Mouse (Mus musculus) CH12.LX (cell line): ENCODE measurements around the gene Ralgapb. TPM values are rescaled to one million over a fixed set of nuclear protein-coding genes. Genes with fewer than 3 reads are reported as not detected.

Source experiments
- DNase-seq: peaks from one replicate; pipeline ENCODE4 v3.0.0-alpha.2; 2013; ENCODE audit errors: extremely low read depth
- H3K27ac ChIP-seq: 2 replicates; pipeline ENCODE4 v1.5.1; 2012; ENCODE audit warnings: low read depth, mild to moderate bottlenecking, control low read depth, moderate library complexity; ENCODE audit not compliant: insufficient read depth
- H3K27me3 ChIP-seq: replicated peaks from 2 replicates; pipeline ENCODE3; 2012; ENCODE audit warnings: inconsistent platforms
- H3K36me3 ChIP-seq, 2 experiments: replicated peaks in 1 of 2; 2 replicates each; pipeline versions ENCODE3 to v1.6.1; 2012; ENCODE audit warnings: inconsistent platforms in 1 of 2, low read length in 1 of 2, mild to moderate bottlenecking in 1 of 2, mixed read lengths in 1 of 2, moderate library complexity in 1 of 2; ENCODE audit not compliant: control insufficient read depth in 1 of 2, insufficient read depth in 1 of 2
- H3K4me1 ChIP-seq, 2 experiments: 2 replicates each; pipeline ENCODE4 v1.6.1; 2012; ENCODE audit warnings: inconsistent platforms in 1 of 2, moderate library complexity in 1 of 2; ENCODE audit not compliant: insufficient read depth in 2 of 2, control insufficient read depth in 1 of 2
- H3K4me2 ChIP-seq: 2 replicates; pipeline ENCODE4 v1.6.1; 2012; ENCODE audit warnings: low read depth, mild to moderate bottlenecking, control low read depth; ENCODE audit not compliant: poor library complexity, insufficient read depth, severe bottlenecking
- H3K4me3 ChIP-seq, 3 experiments: fragments of 150-350 bp in 1 of 3; sonication (generic) in 1 of 3; replicated peaks in 1 of 3; 2 replicates each; pipeline versions ENCODE3 to v1.5.1; 2011 to 2012; ENCODE audit warnings: low read depth in 2 of 3, low read length in 2 of 3, mild to moderate bottlenecking in 2 of 3, moderate library complexity in 2 of 3, control low read depth in 1 of 3, improper control_type of control experiment in 1 of 3, inconsistent platforms in 1 of 3, mixed read lengths in 1 of 3; ENCODE audit not compliant: poor library complexity in 1 of 3
- H3K79me2 ChIP-seq: replicated peaks from 2 replicates; pipeline ENCODE4 v1.6.1; 2012; ENCODE audit warnings: mild to moderate bottlenecking, moderate library complexity; ENCODE audit not compliant: control insufficient read depth, poor library complexity, insufficient read depth, severe bottlenecking; ENCODE audit errors: extremely low read depth
- H3K9ac ChIP-seq: 2 replicates; pipeline ENCODE4 v1.6.1; 2012; ENCODE audit warnings: low read depth, mild to moderate bottlenecking, control low read depth, moderate library complexity; ENCODE audit not compliant: insufficient read depth
- H3K9me3 ChIP-seq: replicated peaks from 2 replicates; pipeline ENCODE3; 2012; ENCODE audit warnings: low read length, inconsistent platforms, mixed read lengths
- CHD1 ChIP-seq: IDR thresholded peaks from 2 replicates; pipeline ENCODE4 v1.6.1; 2012; ENCODE audit warnings: low read depth, low read length, improper control_type of control experiment, inconsistent platforms
- CHD2 ChIP-seq: IDR thresholded peaks from 2 replicates; pipeline ENCODE4 v1.6.1; 2011; ENCODE audit warnings: low read length, improper control_type of control experiment
- EP300 ChIP-seq: IDR thresholded peaks from 2 replicates; pipeline ENCODE4 v1.6.1; 2011; ENCODE audit warnings: low read length, improper control_type of control experiment
- ETS1 ChIP-seq: conservative IDR thresholded peaks from 2 replicates; pipeline ENCODE4 v1.6.1; 2012; ENCODE audit warnings: low read depth, mild to moderate bottlenecking, inconsistent platforms, low read length, improper control_type of control experiment, moderate library complexity
- GABPA ChIP-seq: IDR thresholded peaks from 2 replicates; pipeline ENCODE4 v1.6.1; 2012; ENCODE audit warnings: low read depth, low read length, improper control_type of control experiment, inconsistent platforms; ENCODE audit not compliant: insufficient replicate concordance
- HCFC1 ChIP-seq: IDR thresholded peaks from 2 replicates; pipeline ENCODE4 v1.6.1; 2012; ENCODE audit warnings: low read depth, mild to moderate bottlenecking, inconsistent platforms, low read length, improper control_type of control experiment
- IRF4 ChIP-seq: IDR thresholded peaks from 2 replicates; pipeline ENCODE4 v1.6.1; 2014; ENCODE audit warnings: low read depth, mild to moderate bottlenecking, inconsistent platforms, low read length, improper control_type of control experiment
- JUN ChIP-seq: IDR thresholded peaks from 2 replicates; pipeline ENCODE4 v1.6.1; 2011; ENCODE audit warnings: low read depth, mild to moderate bottlenecking, low read length, improper control_type of control experiment, moderate library complexity; ENCODE audit not compliant: insufficient read depth
- JUND ChIP-seq: conservative IDR thresholded peaks from 2 replicates; pipeline ENCODE4 v1.6.1; 2011; ENCODE audit warnings: low read depth, low read length, improper control_type of control experiment
- KAT2A ChIP-seq: IDR thresholded peaks from 2 replicates; pipeline ENCODE4 v1.6.1; 2012; ENCODE audit warnings: low read length, improper control_type of control experiment, inconsistent platforms; ENCODE audit not compliant: insufficient replicate concordance
- MAFK ChIP-seq: IDR thresholded peaks from 2 replicates; pipeline ENCODE4 v1.6.1; 2011; ENCODE audit warnings: low read length, improper control_type of control experiment; ENCODE audit not compliant: insufficient replicate concordance
- MAX ChIP-seq: IDR thresholded peaks from 2 replicates; pipeline ENCODE4 v1.6.1; 2011; ENCODE audit warnings: low read length, improper control_type of control experiment
- MEF2A ChIP-seq: IDR thresholded peaks from 2 replicates; pipeline ENCODE4 v1.6.1; 2014; ENCODE audit warnings: low read depth, mild to moderate bottlenecking, inconsistent platforms, low read length, improper control_type of control experiment, borderline replicate concordance
- MXI1 ChIP-seq: IDR thresholded peaks from 2 replicates; pipeline ENCODE4 v1.6.1; 2011; ENCODE audit warnings: mild to moderate bottlenecking, low read depth, low read length, improper control_type of control experiment
- MYC ChIP-seq: IDR thresholded peaks from 2 replicates; pipeline ENCODE4 v1.6.1; 2011; ENCODE audit warnings: low read depth, mild to moderate bottlenecking, improper control_type of control experiment, low read length
- NELFE ChIP-seq: IDR thresholded peaks from 2 replicates; pipeline ENCODE4 v1.6.1; 2011; ENCODE audit warnings: low read depth, low read length, improper control_type of control experiment
- PAX5 ChIP-seq: IDR thresholded peaks from 2 replicates; pipeline ENCODE4 v1.6.1; 2012; ENCODE audit warnings: low read length, inconsistent platforms, mixed read lengths
- RAD21 ChIP-seq: IDR thresholded peaks from 2 replicates; pipeline ENCODE4 v1.6.1; 2011; ENCODE audit warnings: low read depth, mild to moderate bottlenecking, low read length, improper control_type of control experiment, moderate library complexity
- RCOR1 ChIP-seq: conservative IDR thresholded peaks from 2 replicates; pipeline ENCODE4 v1.6.1; 2012; ENCODE audit warnings: low read depth, mild to moderate bottlenecking, inconsistent platforms, low read length, improper control_type of control experiment
- SMC3 ChIP-seq: IDR thresholded peaks from 2 replicates; pipeline ENCODE4 v1.6.1; 2011; ENCODE audit warnings: low read depth, low read length, improper control_type of control experiment
- TBP ChIP-seq: conservative IDR thresholded peaks from 2 replicates; pipeline ENCODE4 v1.6.1; 2011; ENCODE audit warnings: low read depth, low read length, improper control_type of control experiment
- UBTF ChIP-seq: IDR thresholded peaks from 2 replicates; pipeline ENCODE4 v1.6.1; 2012; ENCODE audit warnings: low read depth, mild to moderate bottlenecking, inconsistent platforms, low read length, improper control_type of control experiment, moderate library complexity
- USF1 ChIP-seq: IDR thresholded peaks from 2 replicates; pipeline ENCODE4 v1.6.1; 2014; ENCODE audit warnings: low read depth, mild to moderate bottlenecking, inconsistent platforms, low read length, improper control_type of control experiment
- dilution Hi-C: fragments of 300-500 bp; cut with MboI; formaldehyde crosslinking; loops from 2 replicates; pipeline ENCODE4 v1.14.3; 2020; ENCODE audit warnings: low sequenced_read_pairs; ENCODE audit not compliant: extremely low pct_unique_long_range_greater_than_20kb, extremely low pct_ligation_motif_present
- in situ Hi-C: fragments of 300-500 bp; cut with MboI; formaldehyde crosslinking; loops from 3 replicates; pipeline ENCODE4 v1.14.3; 2019; ENCODE audit warnings: low sequenced_read_pairs, low pct_ligation_motif_present, low pct_unique_long_range_greater_than_20kb, mixed read lengths
- polyA plus RNA-seq: library from polyadenylated mRNA; unstranded; fragments of >175 nt; gene quantifications from 2 replicates; pipeline ENCODE4 v1.2.1, GENCODE M21; 2012; ENCODE audit warnings: low read depth; ENCODE audit not compliant: insufficient read length
- total RNA-seq, 2 experiments: library from RNA; depleted of rRNA; stranded (reverse); fragments of 300-350 nt in 1 of 2; fragments of >200 nt in 1 of 2; gene quantifications; 2 replicates each; pipeline ENCODE4 v1.2.3; 2012 to 2014

The Ralgapb gene
- total and polyA plus RNA-seq, 3 experiments = 10.7 to 18.4 (median 12.9) TPM

GRCm38 (mm10) chr2:158456451-158456850 is 46.8 kb downstream of the Ralgapb start:
- Histone ChIP-seq H3K9me3 (no peaks in the 10 kb centered on the region), H3K9ac (no peak overlapping the region), H3K36me3 (peaks cover 36 to 66% of the 10 kb centered on the region in 2 experiments), H3K4me2 (no peak overlapping the region), H3K4me1 (peaks cover 6 to 9% of the 10 kb centered on the region in 2 experiments; a peak in 3 of 4 replicates), H3K4me3 (no peak overlapping the region), H3K79me2 (no peaks in the 10 kb centered on the region), H3K27me3 (no peaks in the 10 kb centered on the region), H3K27ac (no peak overlapping the region)
- dilution Hi-C loops (no loop called here), in situ Hi-C loops (no loop called here)
- TF ChIP-seq KAT2A (no peak), GABPA (no peak), ETS1 (no peak), NELFE (no peak), CHD2 (no peak), MXI1 (no peak), MAFK (no peak), USF1 (no peak), MYC (no peak), MEF2A (no peak), JUN (no peak), SMC3 (no peak), CHD1 (no peak), UBTF (no peak), RCOR1 (no peak)
- no peak for DNase-seq

DNA sequence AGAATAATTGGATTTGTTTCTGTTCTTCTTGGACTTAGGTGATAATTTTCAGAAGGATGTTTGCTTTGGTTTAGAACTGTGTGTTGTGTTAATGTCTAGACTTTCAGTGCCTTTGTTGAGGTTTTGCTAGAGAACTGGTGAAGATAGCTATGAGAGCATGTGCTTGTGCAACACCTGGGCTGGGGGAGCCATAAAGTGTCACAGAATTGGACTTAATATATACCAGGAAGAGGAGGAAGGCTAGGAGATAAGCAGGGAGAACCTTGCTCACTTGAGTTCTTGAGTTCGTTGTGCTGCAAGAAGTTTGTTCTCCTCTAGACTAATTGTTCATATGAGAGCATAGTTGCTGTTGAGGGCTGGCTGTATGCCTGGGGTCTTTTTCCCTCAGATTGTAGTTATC is 48.0 kb downstream of the Ralgapb start:
- H3K4me3 ChIP-seq = no peak overlapping the region
- dilution Hi-C loops = no loop called here
- H3K9ac ChIP-seq = no peak overlapping the region
- no peaks in the 10 kb centered on the region for H3K9me3 ChIP-seq
- no peak for DNase-seq
- no peak overlapping the region for H3K4me2 ChIP-seq
- H3K4me1 ChIP-seq = peaks cover 6 to 9% of the 10 kb centered on the region in 2 experiments; a peak in 3 of 4 replicates
- no peaks in the 10 kb centered on the region for H3K27me3 ChIP-seq
- H3K79me2 ChIP-seq = no peaks in the 10 kb centered on the region
- no peak overlapping the region for H3K27ac ChIP-seq
- H3K36me3 ChIP-seq = peaks cover 44 to 69% of the 10 kb centered on the region in 2 experiments
- no peak for TF ChIP-seq USF1
- TF ChIP-seq EP300 = no peak
- no peak for TF ChIP-seq MXI1
- TF ChIP-seq IRF4 = no peak
- no peak for TF ChIP-seq RAD21
- no peak for TF ChIP-seq MEF2A
- no peak for TF ChIP-seq CHD2
- TF ChIP-seq RCOR1 = no peak
- TF ChIP-seq TBP = no peak
- no peak for TF ChIP-seq KAT2A
- TF ChIP-seq MAX = no peak
- no peak for TF ChIP-seq HCFC1
- TF ChIP-seq MYC = no peak
- no peak for TF ChIP-seq MAFK
- TF ChIP-seq JUND = no peak
- TF ChIP-seq NELFE = no peak
- no peak for TF ChIP-seq PAX5
- in situ Hi-C loops = no loop called here
